Mouse (Mus musculus) spleen, postnatal 36 days (tissue): ENCODE results near the gene Shkbp1.
A peak's percentile ranks its signal among the peaks of the same experiment; 100 is the strongest.

ENCODE experiments used
- DNase-seq, 2 experiments: peaks; one replicate each; pipeline ENCODE4 v3.0.0; 2022; ENCODE audit warnings: low spot score in 2 of 2, mixed read lengths in 1 of 2

Shkbp1 gene

DNA sequence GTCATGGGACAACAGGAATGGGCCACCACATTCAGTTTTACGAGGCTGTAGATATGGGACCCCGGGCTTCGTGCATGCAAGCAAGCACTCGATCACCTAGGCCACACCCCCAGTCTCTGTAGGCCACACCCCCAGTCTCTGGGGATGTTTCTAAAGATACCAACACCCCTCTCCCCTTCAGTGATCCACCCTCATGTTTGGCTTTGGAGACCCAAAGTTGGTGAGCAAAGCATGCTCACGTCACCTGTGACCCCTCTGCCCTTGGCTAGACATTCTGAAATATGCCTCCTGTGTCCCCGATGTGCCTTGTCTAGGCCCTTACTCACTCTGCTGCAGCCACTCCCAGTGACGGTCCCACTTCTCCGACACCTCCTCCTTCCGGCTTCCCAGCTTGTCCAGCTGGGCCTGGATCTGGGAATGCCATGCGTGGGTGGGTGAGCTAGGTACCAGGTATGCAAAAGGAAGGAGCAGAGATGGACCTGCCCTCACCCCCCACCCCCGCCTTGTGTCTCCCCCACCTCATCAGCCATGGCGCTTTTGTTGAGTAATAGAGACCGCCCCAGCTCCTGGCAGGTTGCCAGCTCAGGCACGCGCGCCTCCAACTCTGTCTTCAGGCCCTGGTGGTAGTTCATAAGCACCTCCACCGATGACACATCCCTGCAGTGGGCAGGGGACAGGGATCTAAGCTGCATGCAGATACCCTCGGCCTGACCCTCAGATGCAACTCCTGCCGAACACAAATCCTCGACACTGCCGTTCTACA, 10.4 kb upstream of the Shkbp1 start:
- no peak for DNase-seq

GRCm38 (mm10) chr7:27364379-27364778, 8.6 kb upstream of the Shkbp1 start:
- no peak for DNase-seq

- DNase-seq = peak; percentile 99 to 100
These were observed 5.6 kb upstream of the Shkbp1 start for GRCm38 (mm10) chr7:27361283-27361946.

GRCm38 (mm10) chr7:27360749-27361148, 4.9 kb upstream of the Shkbp1 start:
- DNase-seq = no peak

DNA sequence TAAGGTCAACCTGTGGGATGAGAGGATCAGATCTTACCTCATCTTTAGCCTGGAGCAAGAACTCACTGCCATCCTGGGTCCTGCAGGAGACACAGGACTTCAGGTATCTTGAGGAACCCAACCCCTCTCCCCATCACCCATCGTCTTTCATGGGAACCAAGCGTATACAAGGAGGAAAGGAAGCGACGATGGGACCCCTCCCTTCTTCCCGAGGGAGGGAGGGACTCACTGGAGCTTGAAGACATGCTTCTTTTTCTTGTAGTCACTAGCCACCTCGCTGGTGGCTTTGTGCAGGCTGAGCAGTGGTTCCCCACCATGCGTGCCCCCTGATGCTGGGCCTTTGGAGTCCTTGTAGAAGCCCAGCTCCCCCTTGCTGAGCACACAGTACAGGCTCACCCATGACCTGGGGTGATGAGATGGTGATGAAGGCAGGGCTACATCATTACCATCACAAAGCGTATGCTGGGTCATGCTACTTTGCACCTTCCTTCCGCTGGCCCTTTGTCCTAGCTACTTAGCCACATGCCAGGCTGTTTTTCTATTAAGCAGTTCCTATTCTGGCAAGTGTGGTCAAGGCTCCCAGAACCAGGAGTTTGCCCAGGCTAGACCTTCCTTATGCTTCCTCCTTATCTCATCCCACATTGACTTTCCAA, 4.0 kb upstream of the Shkbp1 start:
- no peak for DNase-seq

DNA sequence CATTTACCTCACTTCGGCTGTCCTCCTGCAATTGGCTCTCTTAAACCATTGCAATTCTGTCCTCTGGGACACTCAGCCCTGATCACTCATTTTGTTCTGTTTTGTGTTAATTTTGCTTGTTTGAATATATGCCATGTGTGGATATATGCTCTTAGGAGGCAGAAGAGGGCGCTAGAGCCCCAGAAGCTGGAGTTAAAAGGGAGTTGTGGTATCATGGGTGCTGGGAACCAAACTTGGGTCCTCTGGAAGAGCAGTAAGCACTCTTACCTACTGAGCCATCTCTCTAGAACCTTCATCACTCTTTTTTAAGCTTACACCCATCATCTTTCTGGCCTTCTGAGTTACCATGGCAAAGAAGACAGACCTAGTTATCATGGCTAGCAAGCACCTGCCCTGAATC, 3.3 kb upstream of the Shkbp1 start:
- DNase-seq = no peak

DNA sequence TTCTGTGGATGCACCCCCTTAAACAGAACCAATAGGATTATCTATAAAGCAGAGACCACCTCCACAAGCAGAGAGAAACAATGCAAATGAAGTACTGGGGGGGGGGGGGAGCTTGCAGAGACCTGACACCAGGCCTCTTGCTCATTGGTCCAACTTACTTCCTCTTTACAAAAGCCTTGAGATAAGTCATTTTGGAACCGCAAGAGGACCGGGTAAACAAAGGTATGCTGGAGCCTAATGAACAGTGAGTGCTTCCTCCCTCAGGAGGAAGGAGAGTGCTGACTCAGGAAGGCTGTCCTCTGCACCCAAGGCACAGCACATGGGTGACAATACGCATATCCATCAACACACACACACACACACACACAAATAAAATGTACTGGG, 1.8 kb upstream of the Shkbp1 start:
- DNase-seq = peak; percentile 57 to 65

DNA sequence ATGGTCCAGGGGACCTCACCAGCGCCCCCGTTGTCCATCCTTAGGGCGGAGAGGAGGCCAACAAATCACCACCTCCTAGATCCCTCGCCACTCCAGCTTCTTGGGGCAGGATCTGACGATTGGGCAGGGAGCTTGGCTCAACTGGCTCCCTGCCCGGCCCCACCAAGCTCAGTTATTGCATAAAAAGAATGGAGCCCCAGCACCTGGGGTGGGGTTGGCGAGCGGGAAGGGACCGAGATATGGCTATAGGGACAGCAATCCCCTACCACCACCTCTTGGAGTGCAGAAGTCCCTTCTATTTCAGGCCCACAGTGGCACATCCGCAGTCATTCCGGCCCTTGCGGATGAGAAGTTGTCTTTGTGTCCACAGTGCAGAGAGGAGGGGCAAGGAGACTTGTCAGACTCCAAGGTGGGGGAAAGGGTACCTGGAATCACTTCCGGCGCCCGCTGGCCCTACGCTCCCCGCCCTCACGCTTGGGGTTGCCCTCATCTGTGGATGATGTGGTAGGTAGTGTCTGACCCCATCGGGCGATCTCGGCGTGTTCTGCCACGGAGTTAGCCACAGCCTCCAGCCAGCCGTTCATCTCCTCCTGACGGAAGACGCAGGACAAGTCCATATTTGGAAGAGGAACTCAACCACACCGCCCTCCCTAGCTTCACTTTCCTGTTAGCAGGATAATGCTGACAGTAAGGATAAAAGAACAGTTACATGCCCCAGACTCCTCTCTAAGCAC, 1.2 kb upstream of the Shkbp1 start, which contains the start of gene Gm20479:
TSS of gene Gm20479 (minus strand) at position 559 of the 734 bp plus-strand sequence.
- DNase-seq = peak; percentile 22 to 36

DNA sequence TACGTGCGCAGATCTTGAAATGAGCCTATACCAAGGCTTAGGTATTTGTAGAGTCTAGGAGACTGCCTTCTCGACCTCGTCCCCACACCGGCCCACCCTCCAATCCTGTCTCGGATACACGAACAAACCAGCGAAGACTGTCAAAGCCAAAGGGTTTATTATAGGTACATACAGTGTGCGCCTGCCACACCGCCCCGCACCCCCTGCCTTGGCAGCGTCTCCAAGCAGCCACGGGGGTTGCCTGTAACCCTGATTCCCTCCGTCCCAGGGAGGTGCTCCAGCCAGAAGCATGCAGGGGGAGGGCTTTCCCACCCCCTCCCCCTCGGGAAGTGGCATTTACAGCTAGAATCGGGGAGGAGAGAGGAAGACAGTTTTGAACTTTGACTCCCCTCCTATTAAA, 429 bp upstream of the Shkbp1 start:
- peak; percentile 17 to 27 for DNase-seq

GRCm38 (mm10) chr7:27355261-27355660, 558 bp downstream of the Shkbp1 start:
- DNase-seq = no peak

DNA sequence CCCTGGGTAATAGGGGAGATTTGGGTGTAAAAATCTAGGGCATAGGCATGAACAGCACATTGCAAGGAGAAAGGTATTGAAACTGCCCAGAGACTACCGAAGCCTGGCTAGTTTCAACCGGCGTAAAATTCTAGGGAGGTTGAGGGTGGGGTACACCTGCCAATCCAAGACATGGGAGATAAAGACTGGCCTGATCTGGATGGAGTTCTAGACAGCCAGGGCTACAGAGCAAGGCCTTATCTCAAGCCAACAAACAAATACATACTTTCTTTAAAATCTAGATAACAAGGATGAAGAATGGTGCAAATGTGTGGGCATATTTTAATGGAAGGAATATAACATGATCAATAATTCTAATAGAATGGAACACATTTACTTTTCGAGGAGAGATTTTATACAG, 1.0 kb downstream of the Shkbp1 start:
- no peak for DNase-seq

DNA sequence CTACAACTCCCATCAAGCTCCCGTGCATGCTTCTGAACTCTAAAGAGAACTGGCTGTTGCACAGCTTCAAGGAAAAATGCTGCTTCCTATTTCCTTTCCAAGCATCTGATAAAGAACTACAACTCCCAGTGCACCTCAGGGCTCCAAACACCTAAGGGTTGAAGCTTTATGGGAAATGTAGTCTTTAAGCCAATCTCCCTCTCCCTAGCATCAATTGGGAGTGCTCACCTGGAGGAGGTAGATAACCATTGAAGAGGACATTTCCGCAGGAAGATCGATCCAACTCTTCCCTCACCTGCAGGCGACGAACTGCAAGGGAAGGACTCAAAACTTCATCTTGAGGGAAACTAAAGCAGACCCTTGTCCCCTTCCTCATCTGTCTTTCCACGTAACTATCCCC, 1.7 kb downstream of the Shkbp1 start:
- no peak for DNase-seq

GRCm38 (mm10) chr7:27345444-27345843, 10.4 kb downstream of the Shkbp1 start:
- no peak for DNase-seq

DNA sequence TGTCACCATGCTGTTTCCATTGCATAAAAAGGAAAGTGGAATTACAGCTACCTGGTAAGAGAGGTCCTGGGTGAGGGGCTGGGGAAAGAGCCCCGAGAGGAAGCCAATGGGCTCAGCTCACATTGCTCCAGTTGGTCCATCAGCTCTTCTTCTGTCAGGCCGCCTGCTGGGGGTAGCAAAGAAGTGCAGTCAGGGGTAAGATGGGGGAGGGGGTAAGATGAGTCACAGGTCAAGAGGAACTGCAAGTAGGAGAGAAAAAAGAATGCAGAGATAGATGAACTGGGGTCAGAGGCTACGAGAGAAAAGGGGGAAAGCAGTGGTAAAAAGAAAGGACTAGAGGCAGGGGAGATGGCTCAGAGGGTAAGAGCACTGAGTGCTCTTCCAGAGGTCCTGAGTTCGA, 13.2 kb downstream of the Shkbp1 start:
- DNase-seq = no peak

GRCm38 (mm10) chr7:27339519-27339918, 16.3 kb downstream of the Shkbp1 start:
- DNase-seq = no peak

GRCm38 (mm10) chr7:27339114-27339513, 16.7 kb downstream of the Shkbp1 start:
- no peak for DNase-seq

- no peak for DNase-seq
These were observed 18.5 kb downstream of the Shkbp1 start, which contains the start of gene Ltbp4 for GRCm38 (mm10) chr7:27337175-27337853. Gene Ltbp4 (minus strand): TSS chr7:27337692.

GRCm38 (mm10) chr7:27335928-27336823, 19.6 kb downstream of the Shkbp1 start:
- DNase-seq = peak; percentile 73 to 74

DNA sequence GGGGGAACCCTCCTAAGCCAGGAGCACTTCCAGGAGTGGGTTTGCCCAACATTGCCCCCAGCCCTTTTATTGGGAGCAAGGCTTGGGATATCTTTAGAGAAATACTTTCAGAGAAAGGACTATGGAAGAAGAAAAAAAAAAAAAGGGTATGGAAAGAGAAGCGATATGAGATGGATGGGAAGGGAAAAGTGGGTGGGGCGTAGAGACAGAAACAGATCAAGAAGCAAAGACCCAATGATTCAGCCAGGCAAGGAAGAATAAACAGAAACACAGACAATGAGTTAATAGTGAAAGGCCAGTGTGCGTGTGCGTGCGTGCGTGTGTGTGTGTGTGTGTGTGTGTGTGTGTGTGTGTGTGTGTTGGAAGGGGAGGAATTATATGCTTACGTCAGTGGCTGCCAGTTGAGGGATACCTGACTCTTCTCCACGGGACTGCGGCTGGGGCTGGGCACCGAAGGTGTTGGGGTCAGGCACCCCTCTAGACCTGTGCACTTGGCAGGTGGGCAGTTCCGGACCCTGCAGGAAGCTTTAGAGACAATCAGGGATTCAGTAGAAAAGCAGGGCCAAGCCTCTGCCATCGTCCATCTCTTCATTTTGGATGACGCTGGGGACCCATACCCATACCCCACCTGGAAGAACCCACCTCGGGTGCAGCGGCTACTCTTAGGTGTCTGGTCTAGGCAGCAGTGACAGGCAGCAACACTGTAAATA, 20.7 kb downstream of the Shkbp1 start:
- no peak for DNase-seq

GRCm38 (mm10) chr7:27334405-27334911, 21.4 kb downstream of the Shkbp1 start:
- no peak for DNase-seq
